Mouse (Mus musculus): ENCODE data around the gene Olfr951. TPM values are rescaled to one million over a fixed set of nuclear protein-coding genes. Genes with fewer than 3 reads are reported as not detected.

The Olfr951 gene
- total RNA-seq (2017), result not detected in 3 replicates

DNA sequence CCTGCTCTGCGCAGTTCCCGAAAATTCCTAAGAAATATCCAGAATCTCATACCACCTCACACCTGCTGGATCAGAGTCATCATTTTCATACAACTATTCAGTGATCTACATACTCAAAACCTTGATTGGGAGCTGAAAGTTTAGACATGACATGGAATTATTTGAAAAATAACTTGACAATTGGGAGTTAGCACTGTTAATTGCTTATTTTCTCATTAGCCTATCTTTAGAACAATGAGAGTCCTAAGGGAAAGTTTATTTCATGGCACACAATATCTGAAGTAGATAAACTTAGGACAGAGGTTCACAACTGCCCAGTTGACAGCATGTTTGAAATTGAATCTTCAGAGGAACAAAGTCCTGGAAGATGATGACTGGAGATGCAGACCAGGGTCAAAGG is at the start of gene Olfr951:
Gene Olfr951, plus strand, starts transcription at position 301 of the 400 bp plus-strand sequence.
- no peak for ATAC-seq (replicated peaks; ENCODE audit: insufficient number of reproducible peaks, low FRiP score, low TSS enrichment, poor library complexity, severe bottlenecking)

DNA sequence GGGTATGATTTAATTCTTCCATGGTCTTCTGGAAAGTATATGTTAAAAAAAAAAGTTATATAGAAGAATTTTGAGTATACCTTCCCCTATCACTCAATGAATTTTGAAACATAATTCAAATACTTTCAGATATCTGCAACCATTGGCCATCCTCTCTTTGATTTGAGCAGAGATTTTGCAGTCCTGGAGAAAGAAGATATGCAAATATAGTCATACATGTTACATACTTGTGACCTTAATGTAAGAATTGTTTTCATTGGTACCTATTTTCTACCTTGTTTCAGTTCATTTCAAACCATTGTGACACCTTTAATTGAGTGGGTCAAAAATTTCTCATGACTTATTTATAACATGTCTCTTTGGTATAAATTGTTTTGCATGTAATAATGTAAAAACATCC is 39.8 kb downstream of the Olfr951 start, which contains the start of gene Olfr952:
Gene Olfr952, minus strand, starts transcription at position 101 of the 400 bp plus-strand sequence.
- ATAC-seq (replicated peaks; ENCODE audit: insufficient number of reproducible peaks, low FRiP score, low TSS enrichment, poor library complexity, severe bottlenecking), result no peak

Other genes with a start within 250 kb of the Olfr951 start
- gene Olfr943, start 221.1 kb upstream of the Olfr951 start, total RNA-seq (2017), result not detected in 3 replicates
- not detected in 3 replicates for gene Olfr944, start 185.5 kb upstream of the Olfr951 start, total RNA-seq (2017)
- not detected in 3 replicates for gene Olfr1537, start 137.4 kb upstream of the Olfr951 start, total RNA-seq (2017)
- gene Olfr945, start 110.6 kb upstream of the Olfr951 start, total RNA-seq (2017), result 0.53 TPM in 1 of 3 replicates, not detected in the others
- gene Olfr948, start 61.4 kb upstream of the Olfr951 start, total RNA-seq (2017), result not detected in 3 replicates
- not detected in 3 replicates for gene Olfr952, start 39.7 kb downstream of the Olfr951 start, total RNA-seq (2017)
- gene Olfr954, start 69.3 kb downstream of the Olfr951 start, total RNA-seq (2017), result not detected in 3 replicates
- gene Olfr955, start 84.5 kb downstream of the Olfr951 start, total RNA-seq (2017), result not detected in 3 replicates
- not detected in 3 replicates for gene Olfr44, start 106.6 kb downstream of the Olfr951 start, total RNA-seq (2017)
- not detected in 3 replicates for gene Olfr957, start 128.4 kb downstream of the Olfr951 start, total RNA-seq (2017)
- gene Olfr958, start 166.6 kb downstream of the Olfr951 start, total RNA-seq (2017), result not detected in 3 replicates
- gene Olfr959, start 188.2 kb downstream of the Olfr951 start, total RNA-seq (2017), result not detected in 3 replicates
- not detected in 3 replicates for gene AW551984, start 217.0 kb downstream of the Olfr951 start, total RNA-seq (2017)
- not detected in 3 replicates for gene Olfr148, start 223.2 kb downstream of the Olfr951 start, total RNA-seq (2017)
- gene Olfr960, start 234.0 kb downstream of the Olfr951 start, total RNA-seq (2017), result not detected in 3 replicates

Data from monocyte, adult 5-6 weeks (primary cell).